ENCODE assay signal across 8 mouse cellular contexts in the genomic region with DNA sequence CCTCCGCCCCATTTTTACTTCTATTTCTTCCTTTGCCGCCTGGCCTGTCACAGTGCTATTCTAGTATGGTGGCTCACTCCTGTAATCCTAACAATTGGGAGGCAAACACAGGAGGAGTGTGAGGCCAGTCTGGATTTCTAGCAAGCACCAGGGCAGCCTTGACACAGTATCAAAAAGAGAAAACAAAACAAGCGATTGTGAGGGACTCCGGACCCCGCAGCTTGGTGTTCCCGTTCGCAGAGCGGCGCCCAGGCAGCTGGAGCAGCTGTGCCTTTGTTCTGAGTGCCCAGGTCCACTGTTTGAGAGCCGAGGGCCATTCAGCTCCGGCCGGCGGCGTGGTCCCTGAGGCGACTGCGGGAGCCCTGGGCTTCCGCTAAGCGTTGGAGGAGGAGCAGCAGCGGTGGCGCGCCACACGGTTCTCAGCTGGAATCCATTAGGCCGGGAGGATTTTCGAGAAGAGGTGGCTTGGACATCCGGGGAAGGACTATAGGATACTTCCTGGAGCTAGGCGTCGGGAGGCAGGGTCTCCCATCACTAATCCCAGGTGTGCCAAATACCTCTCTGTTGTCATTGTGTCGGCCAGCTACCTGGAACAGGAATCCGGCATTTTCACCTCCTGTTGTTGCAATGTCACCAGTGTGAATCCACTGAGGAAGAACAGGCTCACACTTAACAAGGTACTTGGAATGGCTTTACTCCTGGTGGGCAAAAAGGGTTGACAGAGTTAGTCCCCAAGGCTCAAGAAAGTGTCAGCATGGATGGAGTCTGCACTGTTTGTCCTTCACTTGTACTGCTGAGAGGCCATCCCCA. TPM values are rescaled to one million over a fixed set of nuclear protein-coding genes. Genes with fewer than 3 reads are reported as not detected.
A peak's percentile ranks its signal among the peaks of the same experiment; 100 is the strongest.
DNase-seq lines count a peak whose midpoint lies in the region; ATAC-seq and TF ChIP-seq lines count a peak whose summit lies in the region.

A gene (plus strand): TSS at position 264 of the 810 bp plus-strand sequence.

- peak within 1 kb of the TSS; percentile 82 for H3K9ac ChIP-seq in lung, embryonic 14.5 days
- peak within 1 kb of the TSS; percentile 77 for H3K9ac ChIP-seq in neural tube, embryonic 15.5 days (replicated peaks)

- in situ Hi-C loops in Patski (cut with MboI; ENCODE audit: low pct_unique_long_range_greater_than_20kb), result no loop called here

- peak within 1 kb of the TSS; percentile 54 for H3K4me3 ChIP-seq in hindbrain, embryonic 10.5 days
- H3K4me3 ChIP-seq in lung, embryonic 14.5 days (ENCODE audit: low read depth, low read length), result peak within 1 kb of the TSS; percentile 44
- H3K4me3 ChIP-seq in neural tube, embryonic 15.5 days (replicated peaks), result peak within 1 kb of the TSS; percentile 45

- peaks cover 29% of the 10 kb centered on the region for H3K4me1 ChIP-seq in hindbrain, embryonic 10.5 days (replicated peaks)
- 0 out of 2 replicates have a peak, but pooled peaks cover 5% of the 10 kb centered on the region for H3K4me1 ChIP-seq in lung, embryonic 14.5 days (ENCODE audit: insufficient read depth)
- peaks cover 42% of the 10 kb centered on the region for H3K4me1 ChIP-seq in neural tube, embryonic 15.5 days

- DNase-seq in Patski (ENCODE audit: low read depth, low spot score), result no peak
- peak; percentile 74 to 80 for DNase-seq in cerebellum, postnatal 25 days
- peak; percentile 29 to 41 for DNase-seq in frontal cortex, postnatal 25 days (ENCODE audit: low spot score in 2 of 2)
- DNase-seq in hindbrain, embryonic 10.5 days (ENCODE audit: low spot score), result peak; percentile 81
- peak; percentile 65 for DNase-seq in layer of hippocampus, adult 9-11 months
- peak; percentile 82 for DNase-seq in lung, embryonic 14.5 days
- DNase-seq in thymus, postnatal 36 days, result peak; percentile 51 to 53

- H3K9me3 ChIP-seq in hindbrain, embryonic 10.5 days, result no peaks in the 10 kb centered on the region
- H3K9me3 ChIP-seq in lung, embryonic 14.5 days (ENCODE audit: low read depth, low read length), result no peaks in the 10 kb centered on the region
- no peaks in the 10 kb centered on the region for H3K9me3 ChIP-seq in neural tube, embryonic 15.5 days (replicated peaks)

- CTCF ChIA-PET in Patski (lab: Charles Lee), result interaction anchor here (1.0 kb wide), 2 partner anchors 10 to 17 kb away, joined by 3 to 4 read pairs; no protein-coding TSS in a partner anchor

- H3K27me3 ChIP-seq in Patski, result no peaks in the 10 kb centered on the region
- H3K27me3 ChIP-seq in hindbrain, embryonic 10.5 days (ENCODE audit: insufficient read depth, poor library complexity, severe bottlenecking), result no peaks in the 10 kb centered on the region
- H3K27me3 ChIP-seq in lung, embryonic 14.5 days (ENCODE audit: insufficient read depth, low read length), result no peaks in the 10 kb centered on the region
- H3K27me3 ChIP-seq in neural tube, embryonic 15.5 days (replicated peaks), result no peaks in the 10 kb centered on the region

- peak within 1 kb of the TSS; percentile 94 for H3K27ac ChIP-seq in hindbrain, embryonic 10.5 days
- H3K27ac ChIP-seq in lung, embryonic 14.5 days (ENCODE audit: low read depth), result peak within 1 kb of the TSS; percentile 86
- H3K27ac ChIP-seq in neural tube, embryonic 15.5 days (replicated peaks), result peak within 1 kb of the TSS; percentile 91

- no peak for TF ChIP-seq CTCF in Patski (IDR thresholded peaks at IDR 0.05)
- TF ChIP-seq CTCF in lung, embryonic 14.5 days (IDR thresholded peaks at IDR 0.05; ENCODE audit: low read depth), result no peak

- no peaks in the 10 kb centered on the region for H3K36me3 ChIP-seq in hindbrain, embryonic 10.5 days
- H3K36me3 ChIP-seq in lung, embryonic 14.5 days (ENCODE audit: insufficient read depth), result no peaks in the 10 kb centered on the region
- peaks cover 2% of the 10 kb centered on the region; the same call in 1 of the 2 replicates for H3K36me3 ChIP-seq in neural tube, embryonic 15.5 days

- H3K4me2 ChIP-seq in lung, embryonic 14.5 days, result peak within 1 kb of the TSS; percentile 75
- peak within 1 kb of the TSS; percentile 71 for H3K4me2 ChIP-seq in neural tube, embryonic 15.5 days

- POLR2A ChIA-PET in Patski (lab: Charles Lee), result no interaction called here

- ATAC-seq in Patski, result no peak
- peak; percentile 68 for ATAC-seq in lung, embryonic 14.5 days (ENCODE audit: insufficient read depth)
- peak; percentile 15; the same call in 1 of the 2 replicates for ATAC-seq in neural tube, embryonic 15.5 days (ENCODE audit: low FRiP score)

- 1% methylated on average over 29 of the region's 29 CpGs for WGBS in hindbrain, embryonic 10.5 days
- WGBS in lung, embryonic 14.5 days, result 2% methylated on average over 29 of the region's 29 CpGs
- 1% methylated on average over 29 of the region's 29 CpGs for WGBS in neural tube, embryonic 15.5 days

RNA-seq across cellular contexts. Expression of the gene that starts here (rescaled TPM):
- 314 TPM for polyA plus RNA-seq in Patski (2021)
- 517 and 570 TPM in 2 replicates for polyA plus RNA-seq in hindbrain, embryonic 10.5 days (2016; fragmentation: Nextera tagmentation; extraction: Ambion mirVana)
- polyA plus RNA-seq in lung, embryonic 14.5 days (2014; fragmentation: Nextera tagmentation; extraction: Ambion mirVana), result 429 and 491 TPM in 2 replicates
- 479 and 502 TPM in 2 replicates for polyA plus RNA-seq in neural tube, embryonic 15.5 days (2015; fragmentation: Nextera tagmentation; extraction: Ambion mirVana)
